Mouse (Mus musculus): ENCODE measurements at regions not wholly inside any gene's neighbourhood (a gene's known extent, or its start where the extent isn't known, plus 50 kb on each side); places are given as distances from the start of the nearest gene placed in this dataset.

DNA sequence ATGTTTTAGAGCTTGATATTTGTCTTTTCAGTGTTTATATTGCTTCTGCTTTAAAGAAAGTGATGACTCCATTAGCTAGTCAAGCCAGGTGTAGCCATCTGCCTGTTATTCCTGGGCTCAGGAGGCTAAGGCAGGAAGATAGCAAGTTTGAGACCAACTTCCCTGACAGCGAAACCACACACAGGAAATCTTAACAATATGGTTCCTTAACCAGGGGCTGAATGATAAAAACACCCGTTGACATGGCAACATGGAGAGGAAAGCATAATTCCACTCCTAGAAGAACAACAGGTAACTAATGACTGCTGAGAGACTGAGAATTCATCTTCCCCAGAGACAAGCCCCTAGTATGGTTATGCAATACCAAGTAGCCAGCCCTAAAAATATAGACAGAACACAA lies 553.6 kb upstream of the Acvr2a start:
- DNase-seq, result no peak
